Mouse (Mus musculus) forebrain, embryonic 11.5 days (tissue): ENCODE results near the gene Wasf2. TPM values are rescaled to one million over a fixed set of nuclear protein-coding genes. Genes with fewer than 3 reads are reported as not detected.

Experiments used
- ATAC-seq: fragments of 200-750 bp; cut with Nextera tagmentation; replicated peaks from 2 replicates; pipeline ENCODE4 v1.8.0; 2017; ENCODE audit warnings: moderate TSS enrichment; ENCODE audit not compliant: low FRiP score
- DNase-seq: peaks from one replicate; pipeline ENCODE4 v3.0.0-alpha.2; 2017; ENCODE audit warnings: low spot score
- H3K27ac ChIP-seq: fragments of 300-500 bp; sonication (generic); 2 replicates; pipeline ENCODE4 v1.5.1; 2014; ENCODE audit warnings: low read depth, low read length
- H3K27me3 ChIP-seq: fragments of 300-500 bp; sonication (generic); 2 replicates; pipeline ENCODE4 v1.6.1; 2014; ENCODE audit warnings: mild to moderate bottlenecking, low read length, mixed read lengths; ENCODE audit not compliant: control insufficient read depth, insufficient read depth
- H3K36me3 ChIP-seq: fragments of 300-500 bp; sonication (generic); 2 replicates; pipeline ENCODE4 v1.6.1; 2014; ENCODE audit warnings: mild to moderate bottlenecking, low read length, moderate library complexity, mixed read lengths; ENCODE audit not compliant: control insufficient read depth, insufficient read depth
- H3K4me1 ChIP-seq: fragments of 300-500 bp; sonication (generic); replicated peaks from 2 replicates; pipeline ENCODE4 v1.6.1; 2014; ENCODE audit warnings: low read length, mixed read lengths; ENCODE audit not compliant: control insufficient read depth, insufficient read depth
- H3K4me2 ChIP-seq: fragments of 300-500 bp; sonication (generic); 2 replicates; pipeline ENCODE4 v1.6.1; 2014; ENCODE audit warnings: low read depth, mild to moderate bottlenecking, low read length, moderate library complexity, mixed read lengths; ENCODE audit not compliant: severe bottlenecking
- H3K4me3 ChIP-seq: fragments of 300-500 bp; sonication (generic); 2 replicates; pipeline ENCODE4 v1.5.1; 2014; ENCODE audit warnings: low read depth, low read length
- H3K9ac ChIP-seq: fragments of 300-500 bp; sonication (generic); 2 replicates; pipeline ENCODE4 v1.6.1; 2014; ENCODE audit warnings: low read length
- H3K9me3 ChIP-seq: fragments of 300-500 bp; sonication (generic); 2 replicates; pipeline ENCODE4 v1.6.1; 2016; ENCODE audit warnings: low read length, mixed read lengths; ENCODE audit not compliant: control insufficient read depth
- WGBS: fragments of 180-500 bp; shearing (Covaris S2); extraction: QIAGEN DNeasy Blood & Tissue Kit; methylation state at CpG from one replicate; pipeline ENCODE4 v1.1.7; 2014; 5-methylcytosine and 5-hydroxymethylcytosine counted together
- polyA plus RNA-seq: library from polyadenylated mRNA; unstranded; fragments of >200 nt; fragmentation: Nextera tagmentation; extraction: Ambion mirVana; gene quantifications from 2 replicates; pipeline ENCODE4 v1.2.1, GENCODE M21; 2014

The Wasf2 gene
- polyA plus RNA-seq, 1 experiment from 2014 or later, result 28.8 TPM

GRCm38 (mm10) chr4:133223875-133224274 lies 93.6 kb downstream of the Wasf2 start:
- peaks cover 7% of the 10 kb centered on the region; the same call in 1 of the 2 replicates for H3K27me3 ChIP-seq
- H3K27ac ChIP-seq, result no peak overlapping the region
- 30% methylated on average over 5 of the region's 5 CpGs for WGBS
- DNase-seq (no peak), ATAC-seq (no peak)
- no peaks in the 10 kb centered on the region for H3K36me3 ChIP-seq
- peaks cover 6% of the 10 kb centered on the region; the same call in 1 of the 2 replicates for H3K4me1 ChIP-seq
- H3K9ac ChIP-seq, result no peak overlapping the region; the same call in 1 of the 2 replicates
- no peak overlapping the region for H3K4me2 ChIP-seq
- no peak overlapping the region for H3K4me3 ChIP-seq
- H3K9me3 ChIP-seq, result no peaks in the 10 kb centered on the region

GRCm38 (mm10) chr4:133226073-133226472 lies 95.8 kb downstream of the Wasf2 start:
- Histone ChIP-seq H3K4me3 (no peak overlapping the region), H3K36me3 (no peaks in the 10 kb centered on the region), H3K4me1 (peaks cover under 1% of the 10 kb centered on the region; the same call in 1 of the 2 replicates), H3K27ac (no peak overlapping the region), H3K4me2 (no peak overlapping the region), H3K27me3 (0 out of 2 replicates have a peak, but pooled peaks cover under 1% of the 10 kb centered on the region), H3K9ac (no peak overlapping the region), H3K9me3 (no peaks in the 10 kb centered on the region)
- no peak for ATAC-seq
- WGBS, result 76% methylated on average over 10 of the region's 10 CpGs
- DNase-seq, result no peak

DNA sequence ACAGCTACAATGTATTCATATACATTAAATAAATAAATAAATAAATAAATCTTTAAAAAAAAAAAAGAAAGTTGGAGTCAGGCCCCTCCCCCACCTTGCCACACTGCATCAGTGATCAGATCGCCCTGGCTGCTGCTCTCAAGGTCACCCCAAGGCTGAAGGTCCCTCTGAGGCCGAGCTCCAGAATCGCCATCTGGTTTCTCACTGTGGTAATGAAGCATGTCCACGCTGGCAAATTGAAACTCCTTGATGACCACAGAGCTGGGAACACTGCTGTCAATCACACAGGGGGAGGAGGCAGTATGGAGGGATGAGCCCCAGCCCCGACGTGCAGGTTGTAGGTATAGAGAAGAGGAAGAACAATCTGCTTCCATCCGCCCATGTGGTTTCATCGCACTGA lies 97.3 kb downstream of the Wasf2 start:
- Histone ChIP-seq H3K27ac (no peak overlapping the region), H3K36me3 (no peaks in the 10 kb centered on the region), H3K9me3 (no peaks in the 10 kb centered on the region), H3K9ac (no peak overlapping the region), H3K4me2 (no peak overlapping the region), H3K4me3 (no peak overlapping the region), H3K27me3 (no peaks in the 10 kb centered on the region), H3K4me1 (no peaks in the 10 kb centered on the region)
- DNase-seq (no peak), ATAC-seq (no peak)
- 69% methylated on average over 8 of the region's 8 CpGs for WGBS

GRCm38 (mm10) chr4:133229582-133229981 lies 99.3 kb downstream of the Wasf2 start:
- 79% methylated on average over 8 of the region's 8 CpGs for WGBS
- ATAC-seq (no peak), DNase-seq (no peak)
- H3K27me3 ChIP-seq, result no peaks in the 10 kb centered on the region
- no peak overlapping the region for H3K4me2 ChIP-seq
- no peaks in the 10 kb centered on the region for H3K36me3 ChIP-seq
- no peak overlapping the region for H3K9ac ChIP-seq
- no peaks in the 10 kb centered on the region for H3K4me1 ChIP-seq
- H3K27ac ChIP-seq, result no peak overlapping the region
- no peak overlapping the region for H3K4me3 ChIP-seq
- H3K9me3 ChIP-seq, result no peaks in the 10 kb centered on the region

DNA sequence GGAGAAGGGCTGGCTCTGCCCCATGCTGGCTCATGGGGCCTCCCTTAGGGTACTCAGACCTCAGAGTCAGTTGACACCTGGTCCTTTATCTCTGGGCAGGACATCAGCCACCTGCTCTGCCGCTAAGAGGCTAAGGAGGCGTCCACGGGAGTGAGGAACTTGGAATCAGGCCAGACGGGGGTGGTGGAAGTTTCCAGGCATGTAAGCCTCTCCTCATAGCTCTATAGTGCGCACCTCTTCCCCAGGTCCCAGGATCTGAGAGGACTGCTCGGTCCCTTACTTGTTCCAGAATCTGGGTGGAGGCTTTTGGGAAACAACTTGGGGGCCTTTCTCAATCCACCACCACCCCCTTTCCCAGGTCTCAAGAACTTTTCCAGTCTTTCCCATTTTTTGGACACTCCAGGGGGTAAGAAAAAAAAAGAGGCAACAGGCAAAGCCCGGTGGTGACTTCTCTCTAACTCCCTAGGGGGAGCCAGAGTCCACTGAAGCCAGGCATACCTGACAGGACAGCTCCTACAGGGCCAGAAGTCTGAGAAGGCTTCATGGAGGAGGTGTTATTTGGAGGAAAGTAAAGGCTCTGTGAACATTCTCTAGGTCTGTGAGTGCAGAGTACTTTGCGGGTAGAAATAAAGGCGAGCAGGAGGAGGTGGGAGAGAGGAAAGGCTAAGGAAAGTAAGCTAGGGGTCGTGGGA lies 103.1 kb downstream of the Wasf2 start:
- no peak for DNase-seq
- Histone ChIP-seq H3K9ac (no peak overlapping the region), H3K27me3 (no peaks in the 10 kb centered on the region), H3K36me3 (no peaks in the 10 kb centered on the region), H3K9me3 (no peaks in the 10 kb centered on the region), H3K27ac (no peak overlapping the region), H3K4me3 (no peak overlapping the region), H3K4me1 (no peaks in the 10 kb centered on the region), H3K4me2 (no peak overlapping the region)
- no peak for ATAC-seq
- 41% methylated on average over 10 of the region's 10 CpGs for WGBS

- ATAC-seq (no peak), DNase-seq (no peak)
- 69% methylated on average over 5 of the region's 5 CpGs for WGBS
- no peak overlapping the region for H3K4me2 ChIP-seq
- H3K4me1 ChIP-seq, result no peaks in the 10 kb centered on the region
- H3K4me3 ChIP-seq, result no peak overlapping the region
- H3K9me3 ChIP-seq, result no peaks in the 10 kb centered on the region
- H3K36me3 ChIP-seq, result no peaks in the 10 kb centered on the region
- peaks cover 2% of the 10 kb centered on the region; the same call in 1 of the 2 replicates for H3K27me3 ChIP-seq
- H3K9ac ChIP-seq, result no peak overlapping the region
- H3K27ac ChIP-seq, result no peak overlapping the region
Observed at GRCm38 (mm10) chr4:133234771-133235170, 104.5 kb downstream of the Wasf2 start.

DNA sequence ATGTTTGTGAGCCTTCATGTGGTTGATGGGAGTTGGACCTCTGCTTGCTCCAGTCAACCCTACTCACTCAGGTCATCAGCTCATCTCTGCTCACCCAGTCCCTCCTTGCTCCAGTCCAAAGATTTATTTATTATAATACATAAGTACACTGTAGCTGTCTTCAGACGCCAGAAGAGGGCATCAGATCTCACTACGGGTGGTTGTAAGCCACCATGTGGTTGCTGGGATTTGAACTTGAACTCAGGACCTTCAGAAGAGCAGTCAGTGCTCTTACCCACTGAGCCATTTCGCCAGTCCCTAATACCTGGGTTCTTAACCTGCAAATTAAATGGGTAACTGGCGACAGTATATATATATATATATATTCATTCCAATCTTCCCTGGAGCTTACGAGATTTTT lies 105.1 kb downstream of the Wasf2 start:
- 79% methylated on average over 5 of the region's 5 CpGs for WGBS
- H3K9me3 ChIP-seq, result no peaks in the 10 kb centered on the region
- no peak overlapping the region for H3K9ac ChIP-seq
- H3K4me2 ChIP-seq, result no peak overlapping the region
- no peak overlapping the region for H3K27ac ChIP-seq
- no peak for DNase-seq
- H3K4me3 ChIP-seq, result no peak overlapping the region
- peaks cover 3% of the 10 kb centered on the region; the same call in 1 of the 2 replicates for H3K4me1 ChIP-seq
- H3K27me3 ChIP-seq, result peaks cover 8% of the 10 kb centered on the region
- no peak for ATAC-seq
- no peaks in the 10 kb centered on the region for H3K36me3 ChIP-seq

GRCm38 (mm10) chr4:133237911-133238310 lies 107.6 kb downstream of the Wasf2 start:
- H3K27me3 ChIP-seq, result peaks cover 25% of the 10 kb centered on the region
- peaks cover 6% of the 10 kb centered on the region; the same call in 1 of the 2 replicates for H3K4me1 ChIP-seq
- H3K27ac ChIP-seq, result no peak overlapping the region
- WGBS, result 86% methylated on average over 4 of the region's 4 CpGs
- no peak overlapping the region for H3K4me3 ChIP-seq
- no peaks in the 10 kb centered on the region for H3K9me3 ChIP-seq
- no peak overlapping the region for H3K9ac ChIP-seq
- H3K4me2 ChIP-seq, result no peak overlapping the region
- DNase-seq, result no peak
- no peaks in the 10 kb centered on the region for H3K36me3 ChIP-seq
- ATAC-seq, result no peak

DNA sequence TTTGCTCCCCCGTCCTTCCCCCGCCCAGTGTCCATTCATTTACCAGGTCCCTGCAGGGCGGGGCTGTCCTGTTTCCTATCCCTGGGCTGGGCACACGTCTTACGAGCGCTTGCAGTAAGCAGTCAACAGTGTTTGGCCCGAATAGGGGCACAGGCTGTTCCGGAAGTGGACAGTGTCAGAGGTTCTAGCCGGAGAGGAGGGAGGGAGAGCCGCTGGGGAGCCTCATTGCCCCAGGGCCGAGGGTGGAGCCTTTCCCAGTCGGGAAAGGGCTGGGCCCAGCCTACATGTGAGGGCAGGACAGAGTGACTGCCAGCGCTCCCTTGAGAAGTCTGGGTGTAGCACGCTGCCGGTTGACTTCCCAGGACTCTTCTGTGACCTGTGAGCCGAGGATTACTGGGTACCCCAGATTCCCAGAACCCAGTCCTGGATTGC lies 110.2 kb downstream of the Wasf2 start, which contains the start of gene Map3k6:
TSS of gene Map3k6 (plus strand) at position 329 of the 432 bp plus-strand sequence.
- Histone ChIP-seq H3K9ac (peak within 1 kb of the TSS; percentile 55; the same call in 1 of the 2 replicates), H3K4me2 (peak within 1 kb of the TSS; percentile 86), H3K4me3 (peak within 1 kb of the TSS; percentile 48), H3K4me1 (peaks cover 6% of the 10 kb centered on the region; the same call in 1 of the 2 replicates), H3K27ac (no peak within 1 kb of the TSS), H3K9me3 (no peaks in the 10 kb centered on the region), H3K27me3 (peaks cover 28% of the 10 kb centered on the region), H3K36me3 (no peaks in the 10 kb centered on the region)
- 0 out of 2 replicates have a peak, but pooled peaks have one; percentile 11 for ATAC-seq
- WGBS, result 3% methylated on average over 16 of the region's 16 CpGs
- DNase-seq, result peak; percentile 66
